13 mouse cellular contexts compared by ENCODE assay signal in the genomic region with DNA sequence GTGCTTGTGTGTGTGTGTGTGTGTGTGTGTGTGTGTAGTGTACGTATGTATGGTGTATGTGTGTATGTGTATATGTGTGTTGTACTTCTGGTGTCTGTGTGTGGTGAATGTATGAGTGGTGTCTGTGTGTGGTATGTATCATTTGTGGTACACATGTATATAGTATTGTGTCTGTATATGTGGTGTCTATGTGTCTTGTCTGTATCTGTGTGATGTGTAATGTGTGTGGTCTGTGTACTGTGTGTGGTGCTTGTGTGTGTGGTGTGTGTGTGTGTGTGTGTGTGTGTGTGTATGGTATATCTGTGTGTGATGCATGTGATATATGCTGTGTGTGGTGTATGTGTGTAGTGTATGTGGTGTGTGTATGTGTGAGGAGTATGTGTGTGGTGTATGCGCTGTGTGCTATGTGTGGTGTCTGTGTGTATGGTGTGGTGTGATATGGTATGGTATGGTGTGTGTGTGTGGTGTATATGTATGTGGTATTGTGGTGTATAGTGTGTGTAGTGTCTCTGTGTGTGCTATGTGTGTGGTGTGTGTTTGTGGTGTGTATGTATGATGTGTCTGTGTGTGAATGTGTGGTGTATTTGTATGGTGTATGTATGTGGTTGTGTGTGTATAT. TPM values are rescaled to one million over a fixed set of nuclear protein-coding genes. Genes with fewer than 3 reads are reported as not detected.
DNase-seq lines count a peak whose midpoint lies in the region; ATAC-seq lines count a peak whose summit lies in the region.
"Had no signal": no experiment of that assay in that cellular context is flagged by ENCODE, and none has a peak within 500 bp of the region (broad histone marks: within the 10 kb centered on the region; RNA-seq: fewer than 3 reads in every experiment).

No protein-coding gene starts in this region.

- ATAC-seq in hindbrain, embryonic 11.5 days (ENCODE audit: low FRiP score): 0 out of 2 replicates have a peak, but pooled peaks have one; percentile 40
- ATAC-seq in hindbrain, embryonic 13.5 days (ENCODE audit: low FRiP score): no peak
- ATAC-seq in midbrain, embryonic 11.5 days (ENCODE audit: low FRiP score): peak; percentile 7; the same call in 1 of the 2 replicates
- ATAC-seq in limb, embryonic 13.5 days (ENCODE audit: low FRiP score, low read depth): peak; percentile 32; the same call in 1 of the 2 replicates
- ATAC-seq in stomach, embryonic 15.5 days (ENCODE audit: insufficient read depth, low FRiP score, low read depth): 0 out of 2 replicates have a peak, but pooled peaks have one; percentile 27

- H3K9me3 ChIP-seq in hindbrain, embryonic 11.5 days (ENCODE audit: control insufficient read depth, low read length): no peaks in the 10 kb centered on the region
- H3K9me3 ChIP-seq in hindbrain, embryonic 13.5 days: no peaks in the 10 kb centered on the region
- no peaks in the 10 kb centered on the region for H3K9me3 ChIP-seq in midbrain, embryonic 11.5 days (ENCODE audit: control insufficient read depth, low read length)
- H3K9me3 ChIP-seq in midbrain, embryonic 10.5 days (replicated peaks): no peaks in the 10 kb centered on the region
- no peaks in the 10 kb centered on the region for H3K9me3 ChIP-seq in limb, embryonic 13.5 days
- H3K9me3 ChIP-seq in stomach, embryonic 15.5 days: no peaks in the 10 kb centered on the region

- 95% methylated on average over 2 of the region's 2 CpGs for WGBS in hindbrain, embryonic 11.5 days
- WGBS in hindbrain, embryonic 13.5 days: 98% methylated on average over 2 of the region's 2 CpGs
- 92% methylated on average over 2 of the region's 2 CpGs for WGBS in midbrain, embryonic 11.5 days
- WGBS in midbrain, embryonic 10.5 days: 84% methylated on average over 2 of the region's 2 CpGs
- 92% methylated on average over 2 of the region's 2 CpGs for WGBS in limb, embryonic 13.5 days
- 91% methylated on average over 2 of the region's 2 CpGs for WGBS in stomach, embryonic 15.5 days

- H3K27me3 ChIP-seq in hindbrain, embryonic 11.5 days (ENCODE audit: control insufficient read depth, insufficient read depth, low read length): no peaks in the 10 kb centered on the region
- no peaks in the 10 kb centered on the region for H3K27me3 ChIP-seq in hindbrain, embryonic 13.5 days
- no peaks in the 10 kb centered on the region for H3K27me3 ChIP-seq in midbrain, embryonic 11.5 days (ENCODE audit: control insufficient read depth, insufficient read depth, low read length)
- H3K27me3 ChIP-seq in midbrain, embryonic 10.5 days (ENCODE audit: low read depth, poor library complexity, severe bottlenecking): no peaks in the 10 kb centered on the region
- no peaks in the 10 kb centered on the region for H3K27me3 ChIP-seq in limb, embryonic 13.5 days
- H3K27me3 ChIP-seq in stomach, embryonic 15.5 days (replicated peaks): no peaks in the 10 kb centered on the region
- H3K27me3 ChIP-seq: CH12.LX had no signal

- no peak overlapping the region for H3K9ac ChIP-seq in hindbrain, embryonic 11.5 days (ENCODE audit: low read depth, low read length)
- H3K9ac ChIP-seq in hindbrain, embryonic 13.5 days: no peak overlapping the region
- no peak overlapping the region for H3K9ac ChIP-seq in midbrain, embryonic 11.5 days (ENCODE audit: low read length)
- H3K9ac ChIP-seq in limb, embryonic 13.5 days: no peak overlapping the region
- H3K9ac ChIP-seq in stomach, embryonic 15.5 days: no peak overlapping the region

- no peaks in the 10 kb centered on the region for H3K36me3 ChIP-seq in hindbrain, embryonic 11.5 days (ENCODE audit: control insufficient read depth, insufficient read depth, low read length)
- no peaks in the 10 kb centered on the region for H3K36me3 ChIP-seq in hindbrain, embryonic 13.5 days
- no peaks in the 10 kb centered on the region for H3K36me3 ChIP-seq in midbrain, embryonic 11.5 days (ENCODE audit: control insufficient read depth, insufficient read depth, low read length)
- H3K36me3 ChIP-seq in midbrain, embryonic 10.5 days: no peaks in the 10 kb centered on the region
- H3K36me3 ChIP-seq in limb, embryonic 13.5 days: no peaks in the 10 kb centered on the region
- H3K36me3 ChIP-seq in stomach, embryonic 15.5 days: no peaks in the 10 kb centered on the region

- H3K4me1 ChIP-seq in hindbrain, embryonic 11.5 days (replicated peaks; ENCODE audit: control insufficient read depth, insufficient read depth, low read length): no peaks in the 10 kb centered on the region
- no peaks in the 10 kb centered on the region for H3K4me1 ChIP-seq in hindbrain, embryonic 13.5 days (replicated peaks)
- H3K4me1 ChIP-seq in midbrain, embryonic 11.5 days (ENCODE audit: control insufficient read depth, insufficient read depth, low read length): no peaks in the 10 kb centered on the region
- no peaks in the 10 kb centered on the region for H3K4me1 ChIP-seq in midbrain, embryonic 10.5 days
- H3K4me1 ChIP-seq in limb, embryonic 13.5 days: peaks cover 4% of the 10 kb centered on the region
- no peaks in the 10 kb centered on the region for H3K4me1 ChIP-seq in stomach, embryonic 15.5 days

- no peak overlapping the region for H3K27ac ChIP-seq in hindbrain, embryonic 11.5 days (ENCODE audit: low read depth, low read length)
- no peak overlapping the region for H3K27ac ChIP-seq in hindbrain, embryonic 13.5 days
- H3K27ac ChIP-seq in midbrain, embryonic 11.5 days (ENCODE audit: low read depth, low read length): no peak overlapping the region
- H3K27ac ChIP-seq in midbrain, embryonic 10.5 days (replicated peaks): no peak overlapping the region
- peak overlapping the region; percentile 6; the same call in 1 of the 2 replicates for H3K27ac ChIP-seq in limb, embryonic 13.5 days
- H3K27ac ChIP-seq in stomach, embryonic 15.5 days: peak overlapping the region; percentile 57; the same call in 1 of the 2 replicates

- no peak overlapping the region for H3K4me3 ChIP-seq in hindbrain, embryonic 11.5 days (ENCODE audit: low read depth, low read length)
- no peak overlapping the region for H3K4me3 ChIP-seq in hindbrain, embryonic 13.5 days
- H3K4me3 ChIP-seq in midbrain, embryonic 11.5 days (ENCODE audit: low read depth, low read length): no peak overlapping the region
- H3K4me3 ChIP-seq in midbrain, embryonic 10.5 days: no peak overlapping the region
- H3K4me3 ChIP-seq in limb, embryonic 13.5 days: no peak overlapping the region
- no peak overlapping the region for H3K4me3 ChIP-seq in stomach, embryonic 15.5 days (replicated peaks)

- DNase-seq in hindbrain, embryonic 11.5 days (ENCODE audit: low spot score): no peak
- no peak for DNase-seq in midbrain, embryonic 11.5 days (ENCODE audit: low spot score, missing footprints)
- DNase-seq in midbrain, embryonic 10.5 days (ENCODE audit: low spot score): no peak
- DNase-seq in embryo, embryonic 11 days: no peak
- DNase-seq in T-cell, adult 2 months (ENCODE audit: low spot score): no peak
- DNase-seq: adrenal gland, postnatal 36 days; cerebellum, adult 11-12 months; heart, adult 18-20 months; spleen, adult 18-20 months had no signal

- H3K4me2 ChIP-seq in hindbrain, embryonic 11.5 days (replicated peaks; ENCODE audit: low read depth, low read length): no peak overlapping the region
- H3K4me2 ChIP-seq in hindbrain, embryonic 13.5 days: no peak overlapping the region
- H3K4me2 ChIP-seq in midbrain, embryonic 11.5 days: no peak overlapping the region
- no peak overlapping the region for H3K4me2 ChIP-seq in limb, embryonic 13.5 days (replicated peaks)
- H3K4me2 ChIP-seq in stomach, embryonic 15.5 days: no peak overlapping the region

RNA-seq across cellular contexts. Expression of a gene that starts 13.8 kb away (rescaled TPM):
- 0.54 and 0.93 TPM in 2 replicates for polyA plus RNA-seq in hindbrain, embryonic 11.5 days (2014; fragmentation: Nextera tagmentation; extraction: Ambion mirVana)
- polyA plus RNA-seq in hindbrain, embryonic 13.5 days (2015; fragmentation: Nextera tagmentation; extraction: Ambion mirVana): 3.2 and 4.5 TPM in 2 replicates
- 0.05 TPM in 1 of 2 replicates, not detected in the other for polyA plus RNA-seq in midbrain, embryonic 11.5 days (2014; fragmentation: Nextera tagmentation; extraction: Ambion mirVana)
- not detected in 2 replicates for polyA plus RNA-seq in midbrain, embryonic 10.5 days (2016; fragmentation: Nextera tagmentation; extraction: Ambion mirVana)
- 1.5 and 1.6 TPM in 2 replicates for polyA plus RNA-seq in limb, embryonic 13.5 days (2015; fragmentation: Nextera tagmentation; extraction: Ambion mirVana)
- 2.0 and 2.1 TPM in 2 replicates for polyA plus RNA-seq in stomach, embryonic 15.5 days (2015; fragmentation: Nextera tagmentation; extraction: Ambion mirVana)

Comparison
In these comparisons a context has a peak if more than half of its experiments do, and no peak if none do; other contexts are left out.
1. H3K27ac ChIP-seq: peak in limb, embryonic 13.5 days (single experiment) and stomach, embryonic 15.5 days (single experiment); none in hindbrain, embryonic 11.5 days (single experiment), hindbrain, embryonic 13.5 days (single experiment), midbrain, embryonic 11.5 days (single experiment) and midbrain, embryonic 10.5 days (single experiment).